Mouse (Mus musculus) heart, embryonic 16.5 days (tissue): ENCODE results near the gene Shc4. TPM values are rescaled to one million over a fixed set of nuclear protein-coding genes. Genes with fewer than 3 reads are reported as not detected.

Experiments used
- ATAC-seq: fragments of 200-750 bp; cut with Nextera tagmentation; replicated peaks from 2 replicates; pipeline ENCODE4 v1.8.0; 2017; ENCODE audit warnings: moderate number of reproducible peaks; ENCODE audit not compliant: insufficient read depth, low FRiP score; ENCODE audit errors: extremely low read depth
- H3K27ac ChIP-seq: fragments of 300-500 bp; sonication (generic); 2 replicates; pipeline ENCODE4 v1.5.1; 2014; ENCODE audit warnings: mild to moderate bottlenecking, low read length, control low read depth, moderate library complexity
- H3K27me3 ChIP-seq: fragments of 300-500 bp; sonication (generic); 2 replicates; pipeline ENCODE4 v1.6.1; 2014; ENCODE audit warnings: low read length, mixed read lengths; ENCODE audit not compliant: control insufficient read depth, insufficient read depth
- H3K36me3 ChIP-seq: fragments of 300-500 bp; sonication (generic); 2 replicates; pipeline ENCODE4 v1.6.1; 2014; ENCODE audit not compliant: control insufficient read depth, insufficient read depth
- H3K4me1 ChIP-seq: fragments of 300-500 bp; sonication (generic); 2 replicates; pipeline ENCODE4 v1.6.1; 2014; ENCODE audit warnings: low read length, mixed read lengths; ENCODE audit not compliant: control insufficient read depth, insufficient read depth
- H3K4me2 ChIP-seq: fragments of 300-500 bp; sonication (generic); 2 replicates; pipeline ENCODE4 v1.6.1; 2014; ENCODE audit warnings: low read depth, mild to moderate bottlenecking, control low read depth, low read length
- H3K4me3 ChIP-seq: fragments of 300-500 bp; sonication (generic); 2 replicates; pipeline ENCODE4 v1.5.1; 2014; ENCODE audit warnings: mild to moderate bottlenecking, control low read depth, low read length
- H3K9ac ChIP-seq: fragments of 300-500 bp; sonication (generic); 2 replicates; pipeline ENCODE4 v1.6.1; 2014; ENCODE audit warnings: low read length, control low read depth
- H3K9me3 ChIP-seq: fragments of 300-500 bp; sonication (generic); replicated peaks from 2 replicates; pipeline ENCODE4 v1.6.1; 2016; ENCODE audit warnings: low read length; ENCODE audit not compliant: control insufficient read depth
- WGBS: fragments of 180-500 bp; shearing (Covaris S2); extraction: QIAGEN DNeasy Blood & Tissue Kit; methylation state at CpG from one replicate; pipeline ENCODE4 v1.1.7; 2014; 5-methylcytosine and 5-hydroxymethylcytosine counted together
- polyA plus RNA-seq: library from polyadenylated mRNA; unstranded; fragments of >200 nt; fragmentation: Nextera tagmentation; extraction: Ambion mirVana; gene quantifications from 2 replicates; pipeline ENCODE4 v1.2.1, GENCODE M21; 2015

The Shc4 gene
- polyA plus RNA-seq, 1 experiment from 2014 or later, result 1.3 TPM

GRCm38 (mm10) chr2:125731763-125732560 is 8.0 kb upstream of the Shc4 start:
- peak overlapping the region; percentile 65 for H3K27ac ChIP-seq
- H3K4me2 ChIP-seq, result peak overlapping the region; percentile 91
- peak overlapping the region; percentile 60 for H3K4me3 ChIP-seq
- H3K4me1 ChIP-seq, result peaks cover 5% of the 10 kb centered on the region; the same call in 1 of the 2 replicates
- peak overlapping the region; percentile 91 for H3K9ac ChIP-seq
- peak; percentile 92 for ATAC-seq
- no peaks in the 10 kb centered on the region for H3K9me3 ChIP-seq
- H3K27me3 ChIP-seq, result no peaks in the 10 kb centered on the region
- WGBS, result 7% methylated on average over 35 of the region's 35 CpGs
- no peaks in the 10 kb centered on the region for H3K36me3 ChIP-seq

DNA sequence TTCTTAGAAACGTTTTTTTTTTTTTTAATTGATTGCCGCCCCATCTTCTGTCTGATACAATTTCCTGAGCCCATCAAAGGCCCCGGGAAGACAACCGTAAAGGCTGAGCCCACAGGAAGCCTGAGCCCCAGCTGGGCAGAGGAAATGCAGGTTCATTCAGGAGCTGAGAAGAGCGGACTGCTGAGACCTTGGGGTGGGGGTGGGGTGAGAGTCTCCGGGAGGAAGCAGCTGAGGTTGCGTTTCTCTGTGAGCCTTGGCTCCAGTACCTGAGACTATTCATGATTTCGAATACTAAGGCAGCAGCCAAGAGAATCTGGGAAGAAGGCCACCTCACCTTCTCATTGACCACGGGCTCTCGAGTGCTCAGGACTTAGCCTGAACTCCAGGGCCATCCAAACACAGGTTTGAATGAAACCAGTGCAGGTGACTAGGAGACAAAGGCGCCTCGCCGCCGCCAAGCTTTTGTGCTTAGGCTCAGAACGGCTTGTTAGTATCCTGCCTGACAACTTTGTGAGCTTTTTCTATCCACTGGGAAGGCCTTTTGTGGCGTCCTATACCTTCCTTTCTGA is 682 bp upstream of the Shc4 start:
- Histone ChIP-seq H3K9ac (peak overlapping the region; percentile 64), H3K4me3 (peak overlapping the region; percentile 63), H3K27me3 (peaks cover 15% of the 10 kb centered on the region), H3K4me2 (peak overlapping the region; percentile 99), H3K9me3 (no peaks in the 10 kb centered on the region), H3K27ac (no peak overlapping the region), H3K36me3 (no peaks in the 10 kb centered on the region), H3K4me1 (peaks cover 10% of the 10 kb centered on the region)
- no peak for ATAC-seq
- 5% methylated on average over 16 of the region's 16 CpGs for WGBS

- H3K4me1 ChIP-seq, result peaks cover 10% of the 10 kb centered on the region
- H3K36me3 ChIP-seq, result no peaks in the 10 kb centered on the region
- H3K27me3 ChIP-seq, result peaks cover 15% of the 10 kb centered on the region
- no peaks in the 10 kb centered on the region for H3K9me3 ChIP-seq
- H3K4me2 ChIP-seq, result peak overlapping the region; percentile 99
- peak overlapping the region; percentile 63 for H3K4me3 ChIP-seq
- ATAC-seq, result peak; percentile 73
- peak overlapping the region; percentile 64 for H3K9ac ChIP-seq
- under 1% methylated on average over 34 of the region's 34 CpGs for WGBS
- H3K27ac ChIP-seq, result no peak overlapping the region
Observed at GRCm38 (mm10) chr2:125723408-125724085, 401 bp downstream of the Shc4 start.

DNA sequence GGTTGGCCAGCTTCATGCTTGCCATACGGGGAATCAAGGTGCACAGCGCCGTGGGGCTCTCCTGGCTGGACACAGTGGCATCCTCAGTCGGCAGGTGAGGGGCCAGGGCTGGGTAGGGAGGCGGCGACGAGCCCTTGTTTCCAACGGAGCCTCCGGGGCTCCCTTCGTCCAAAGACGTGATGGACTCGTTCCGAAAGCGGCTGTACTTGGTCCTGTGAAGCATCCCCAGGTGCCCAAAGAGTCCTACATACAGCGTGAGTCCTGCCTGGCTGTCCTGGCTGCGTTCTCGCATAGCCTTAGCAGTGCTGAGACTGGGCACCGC is 901 bp downstream of the Shc4 start:
- Histone ChIP-seq H3K9me3 (no peaks in the 10 kb centered on the region), H3K9ac (peak overlapping the region; percentile 64), H3K36me3 (no peaks in the 10 kb centered on the region), H3K4me1 (peaks cover 10% of the 10 kb centered on the region), H3K27ac (no peak overlapping the region), H3K4me3 (peak overlapping the region; percentile 63), H3K4me2 (peak overlapping the region; percentile 99), H3K27me3 (peaks cover 15% of the 10 kb centered on the region)
- peak; percentile 54 for ATAC-seq
- 1% methylated on average over 18 of the region's 18 CpGs for WGBS

- ATAC-seq, result no peak
- no peaks in the 10 kb centered on the region for H3K36me3 ChIP-seq
- H3K27me3 ChIP-seq, result peaks cover 4% of the 10 kb centered on the region
- WGBS, result 74% methylated on average over 8 of the region's 8 CpGs
- H3K4me3 ChIP-seq, result no peak overlapping the region
- H3K9ac ChIP-seq, result no peak overlapping the region
- H3K27ac ChIP-seq, result no peak overlapping the region
- H3K4me2 ChIP-seq, result no peak overlapping the region
- H3K4me1 ChIP-seq, result no peaks in the 10 kb centered on the region
- no peaks in the 10 kb centered on the region for H3K9me3 ChIP-seq
Observed at GRCm38 (mm10) chr2:125716599-125716998, 7.3 kb downstream of the Shc4 start.

DNA sequence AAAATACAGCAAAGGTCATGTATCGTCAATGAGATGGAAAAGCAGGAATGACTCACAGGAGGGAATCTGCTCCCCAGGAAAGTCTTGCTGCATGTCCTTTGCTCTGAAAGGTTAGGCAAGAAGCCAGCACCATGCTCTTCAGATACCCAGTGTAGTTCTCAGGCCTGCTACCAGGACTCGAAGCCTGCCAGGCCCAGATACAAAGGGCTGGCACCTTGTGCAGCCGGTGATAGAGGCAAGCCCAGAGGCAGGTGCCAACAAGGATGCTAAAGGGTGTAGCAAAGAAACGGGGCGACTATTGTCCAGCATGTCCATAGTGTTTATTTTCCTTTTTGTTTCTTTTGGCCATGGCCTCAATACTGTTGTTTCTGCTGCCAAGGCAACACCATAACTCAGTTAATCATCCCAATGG is 17.4 kb downstream of the Shc4 start:
- Histone ChIP-seq H3K4me3 (no peak overlapping the region), H3K4me2 (no peak overlapping the region), H3K27me3 (no peaks in the 10 kb centered on the region), H3K36me3 (no peaks in the 10 kb centered on the region), H3K9ac (no peak overlapping the region), H3K4me1 (no peaks in the 10 kb centered on the region), H3K27ac (no peak overlapping the region), H3K9me3 (no peaks in the 10 kb centered on the region)
- no peak for ATAC-seq
- WGBS, result 55% methylated on average over 5 of the region's 5 CpGs

GRCm38 (mm10) chr2:125704907-125705631 is 18.9 kb downstream of the Shc4 start:
- Histone ChIP-seq H3K4me1 (no peaks in the 10 kb centered on the region), H3K4me2 (no peak overlapping the region), H3K9me3 (no peaks in the 10 kb centered on the region), H3K27ac (no peak overlapping the region), H3K27me3 (no peaks in the 10 kb centered on the region), H3K36me3 (no peaks in the 10 kb centered on the region), H3K9ac (no peak overlapping the region), H3K4me3 (no peak overlapping the region)
- WGBS, result 68% methylated on average over 12 of the region's 12 CpGs
- no peak for ATAC-seq

GRCm38 (mm10) chr2:125702851-125703250 is 21.1 kb downstream of the Shc4 start:
- no peaks in the 10 kb centered on the region for H3K36me3 ChIP-seq
- no peaks in the 10 kb centered on the region for H3K9me3 ChIP-seq
- ATAC-seq, result no peak
- no peak overlapping the region for H3K4me3 ChIP-seq
- no peak overlapping the region for H3K27ac ChIP-seq
- H3K4me1 ChIP-seq, result no peaks in the 10 kb centered on the region
- no peaks in the 10 kb centered on the region for H3K27me3 ChIP-seq
- no peak overlapping the region for H3K4me2 ChIP-seq
- 79% methylated on average over 2 of the region's 2 CpGs for WGBS
- no peak overlapping the region for H3K9ac ChIP-seq
